Mouse (Mus musculus) lung, embryonic 14.5 days (tissue): Measurements from ENCODE around the gene Gm49396. TPM values are rescaled to one million over a fixed set of nuclear protein-coding genes. Genes with fewer than 3 reads are reported as not detected.

Experiments used
- ATAC-seq: fragments of 200-750 bp; cut with Nextera tagmentation; 2 replicates; pipeline ENCODE4 v1.8.0; 2017; ENCODE audit warnings: mild to moderate bottlenecking, moderate TSS enrichment, moderate library complexity; ENCODE audit not compliant: insufficient read depth
- DNase-seq: peaks from one replicate; pipeline ENCODE4 v3.0.0-alpha.2; 2015
- H3K27ac ChIP-seq: fragments of 300-500 bp; sonication (generic); 2 replicates; pipeline ENCODE4 v1.5.1; 2014; ENCODE audit warnings: low read depth, mild to moderate bottlenecking, moderate library complexity
- H3K27me3 ChIP-seq: fragments of 300-500 bp; sonication (generic); 2 replicates; pipeline ENCODE4 v1.6.1; 2014; ENCODE audit warnings: low read length, control low read depth; ENCODE audit not compliant: insufficient read depth
- H3K36me3 ChIP-seq: fragments of 300-500 bp; sonication (generic); 2 replicates; pipeline ENCODE4 v1.6.1; 2014; ENCODE audit warnings: control low read depth; ENCODE audit not compliant: insufficient read depth
- H3K4me1 ChIP-seq: fragments of 300-500 bp; sonication (generic); 2 replicates; pipeline ENCODE4 v1.6.1; 2014; ENCODE audit warnings: antibody characterized with exemption, control low read depth; ENCODE audit not compliant: insufficient read depth
- H3K4me2 ChIP-seq: fragments of 300-500 bp; sonication (generic); 2 replicates; pipeline ENCODE4 v1.6.1; 2014; ENCODE audit warnings: mild to moderate bottlenecking
- H3K4me3 ChIP-seq: fragments of 300-500 bp; sonication (generic); 2 replicates; pipeline ENCODE4 v1.5.1; 2014; ENCODE audit warnings: low read depth, low read length
- H3K9ac ChIP-seq: fragments of 300-500 bp; sonication (generic); 2 replicates; pipeline ENCODE4 v1.6.1; 2014
- H3K9me3 ChIP-seq: fragments of 300-500 bp; sonication (generic); 2 replicates; pipeline ENCODE4 v1.6.1; 2016; ENCODE audit warnings: low read depth, low read length, control low read depth
- CTCF ChIP-seq: IDR thresholded peaks from 2 replicates; pipeline ENCODE4 v1.5.1; 2016; ENCODE audit warnings: antibody characterized with exemption, low read depth
- WGBS: fragments of 180-500 bp; shearing (Covaris S2); extraction: QIAGEN DNeasy Blood & Tissue Kit; methylation state at CpG from one replicate; pipeline ENCODE4 v1.1.7; 2014; 5-methylcytosine and 5-hydroxymethylcytosine counted together
- polyA plus RNA-seq: library from polyadenylated mRNA; unstranded; fragments of >200 nt; fragmentation: Nextera tagmentation; extraction: Ambion mirVana; gene quantifications from 2 replicates; pipeline ENCODE4 v1.2.1, GENCODE M21; 2014

Gm49396 gene
- polyA plus RNA-seq, 1 experiment from 2014 or later: 9.9 TPM

GRCm38 (mm10) chr7:30558656-30559442, 4.3 kb upstream of the Gm49396 start:
- no peak for DNase-seq
- Histone ChIP-seq H3K4me3 (peak overlapping the region; percentile 64), H3K27me3 (no peaks in the 10 kb centered on the region), H3K4me2 (peak overlapping the region; percentile 95), H3K36me3 (peaks cover 31% of the 10 kb centered on the region), H3K4me1 (peaks cover 5% of the 10 kb centered on the region; the same call in 1 of the 2 replicates), H3K9ac (peak overlapping the region; percentile 75), H3K9me3 (no peaks in the 10 kb centered on the region), H3K27ac (peak overlapping the region; percentile 16; the same call in 1 of the 2 replicates)
- 15% methylated on average over 12 of the region's 12 CpGs for WGBS
- ATAC-seq: no peak
- TF ChIP-seq CTCF: no peak

- no peaks in the 10 kb centered on the region for H3K27me3 ChIP-seq
- peak within 1 kb of the TSS; percentile 64 for H3K4me3 ChIP-seq
- peaks cover 30% of the 10 kb centered on the region for H3K36me3 ChIP-seq
- H3K27ac ChIP-seq: peak within 1 kb of the TSS; percentile 60; the same call in 1 of the 2 replicates
- DNase-seq: peak; percentile 98
- H3K4me2 ChIP-seq: peak within 1 kb of the TSS; percentile 95
- H3K9me3 ChIP-seq: no peaks in the 10 kb centered on the region
- H3K9ac ChIP-seq: peak within 1 kb of the TSS; percentile 75
- H3K4me1 ChIP-seq: 0 out of 2 replicates have a peak, but pooled peaks cover 5% of the 10 kb centered on the region
- ATAC-seq: peak; percentile 80
- WGBS: under 1% methylated on average over 20 of the region's 20 CpGs
- no peak for TF ChIP-seq CTCF
Observed at GRCm38 (mm10) chr7:30559443-30559954, 3.6 kb upstream of the Gm49396 start, which contains the start of gene Lin37. TSS of gene Lin37 (minus strand) at chr7:30559838.

- Histone ChIP-seq H3K27ac (peak overlapping the region; percentile 60; the same call in 1 of the 2 replicates), H3K4me1 (0 out of 2 replicates have a peak, but pooled peaks cover 5% of the 10 kb centered on the region), H3K9ac (no peak overlapping the region), H3K4me3 (peak overlapping the region; percentile 64; the same call in 1 of the 2 replicates), H3K4me2 (peak overlapping the region; percentile 95), H3K27me3 (no peaks in the 10 kb centered on the region), H3K36me3 (peaks cover 30% of the 10 kb centered on the region), H3K9me3 (no peaks in the 10 kb centered on the region)
- no peak for TF ChIP-seq CTCF
- 50% methylated on average over 2 of the region's 2 CpGs for WGBS
- ATAC-seq (no peak), DNase-seq (no peak)
Observed at GRCm38 (mm10) chr7:30560296-30560695, 2.8 kb upstream of the Gm49396 start.

GRCm38 (mm10) chr7:30562526-30563116, 523 bp upstream of the Gm49396 start:
- 2% methylated on average over 27 of the region's 27 CpGs for WGBS
- peak overlapping the region; percentile 67; the same call in 1 of the 2 replicates for H3K27ac ChIP-seq
- H3K36me3 ChIP-seq: peaks cover 32% of the 10 kb centered on the region
- no peaks in the 10 kb centered on the region for H3K27me3 ChIP-seq
- H3K4me1 ChIP-seq: 0 out of 2 replicates have a peak, but pooled peaks cover 5% of the 10 kb centered on the region
- ATAC-seq (0 out of 2 replicates have a peak, but pooled peaks have one; percentile 13), DNase-seq (no peak)
- TF ChIP-seq CTCF: no peak
- H3K4me2 ChIP-seq: peak overlapping the region; percentile 79
- H3K9me3 ChIP-seq: no peaks in the 10 kb centered on the region
- H3K9ac ChIP-seq: peak overlapping the region; percentile 65
- peak overlapping the region; percentile 79 for H3K4me3 ChIP-seq

- no peak for TF ChIP-seq CTCF
- no peak; the same call in 1 of the 2 replicates for ATAC-seq
- Histone ChIP-seq H3K4me1 (no peaks in the 10 kb centered on the region), H3K9ac (peak overlapping the region; percentile 65), H3K27ac (peak overlapping the region; percentile 96; the same call in 1 of the 2 replicates), H3K27me3 (no peaks in the 10 kb centered on the region), H3K36me3 (peaks cover 39% of the 10 kb centered on the region), H3K4me3 (peak overlapping the region; percentile 79), H3K4me2 (peak overlapping the region; percentile 79), H3K9me3 (no peaks in the 10 kb centered on the region)
- DNase-seq: no peak
- WGBS: 19% methylated on average over 6 of the region's 6 CpGs
Observed at GRCm38 (mm10) chr7:30563906-30564280, 749 bp downstream of the Gm49396 start.

- H3K27me3 ChIP-seq: no peaks in the 10 kb centered on the region
- H3K4me1 ChIP-seq: no peaks in the 10 kb centered on the region
- H3K36me3 ChIP-seq: peaks cover 51% of the 10 kb centered on the region
- no peaks in the 10 kb centered on the region for H3K9me3 ChIP-seq
- H3K27ac ChIP-seq: no peak within 1 kb of the TSS
- no peak within 1 kb of the TSS for H3K9ac ChIP-seq
- WGBS: 93% methylated on average over 12 of the region's 12 CpGs
- H3K4me3 ChIP-seq: no peak within 1 kb of the TSS
- DNase-seq (no peak), ATAC-seq (no peak)
- TF ChIP-seq CTCF: no peak
- no peak within 1 kb of the TSS; the same call in 1 of the 2 replicates for H3K4me2 ChIP-seq
Observed at GRCm38 (mm10) chr7:30564970-30565571, 1.9 kb downstream of the Gm49396 start, which contains the start of gene Igflr1. TSS of gene Igflr1 (plus strand) at chr7:30565427.
